Mouse (Mus musculus) heart, adult 2 months (tissue): ENCODE measurements around the gene Cd247. TPM values are rescaled to one million over a fixed set of nuclear protein-coding genes. Genes with fewer than 3 reads are reported as not detected.

Source experiments
- DNase-seq, 2 experiments: peaks; one replicate each; pipeline ENCODE4 v3.0.0; 2021
- H3K27ac ChIP-seq: fragments of 200-600 bp; 2 replicates; pipeline ENCODE4 v1.8.1; 2022
- H3K27me3 ChIP-seq: fragments of 200-500 bp; 2 replicates; pipeline ENCODE4 v1.6.1; 2012; ENCODE audit warnings: mild to moderate bottlenecking, low read length, inconsistent platforms, mixed read lengths; ENCODE audit not compliant: control insufficient read depth, insufficient read depth
- H3K36me3 ChIP-seq: fragments of 200-500 bp; 2 replicates; pipeline ENCODE4 v1.6.1; 2012; ENCODE audit warnings: low read length, inconsistent platforms; ENCODE audit not compliant: control insufficient read depth, insufficient read depth
- H3K4me1 ChIP-seq: fragments of 200-500 bp; 2 replicates; pipeline ENCODE4 v1.6.1; 2011; ENCODE audit warnings: low read length; ENCODE audit not compliant: control insufficient read depth, insufficient read depth
- H3K4me3 ChIP-seq: fragments of 200-600 bp; 2 replicates; pipeline ENCODE4 v1.8.1; 2022
- H3K79me2 ChIP-seq: fragments of 200-500 bp; replicated peaks from 2 replicates; pipeline ENCODE4 v1.6.1; 2012; ENCODE audit warnings: mild to moderate bottlenecking, inconsistent platforms, low read length, moderate library complexity, mixed read lengths; ENCODE audit not compliant: control insufficient read depth, insufficient read depth
- H3K9ac ChIP-seq: fragments of 200-500 bp; 2 replicates; pipeline ENCODE4 v1.6.1; 2012; ENCODE audit warnings: low read depth, mild to moderate bottlenecking, control low read depth, inconsistent platforms, low read length, mixed read lengths
- CTCF ChIP-seq: fragments of 200-600 bp; IDR thresholded peaks from 2 replicates; pipeline ENCODE4 v1.8.1; 2022; ENCODE audit warnings: antibody characterized with exemption, mild to moderate bottlenecking, moderate library complexity
- EP300 ChIP-seq: fragments of 200-500 bp; IDR thresholded peaks from 2 replicates; pipeline ENCODE4 v1.6.1; 2011; ENCODE audit warnings: low read depth, low read length, control low read depth; ENCODE audit not compliant: insufficient read depth
- POLR2A ChIP-seq: fragments of 200-500 bp; IDR thresholded peaks from 2 replicates; pipeline ENCODE4 v1.6.1; 2011; ENCODE audit warnings: mild to moderate bottlenecking, low read depth, low read length, control low read depth; ENCODE audit not compliant: insufficient read depth
- WGBS: fragments of 180-500 bp; shearing (Covaris S2); methylation state at CpG from one replicate; pipeline ENCODE4 v1.1.7; 2018; 5-methylcytosine and 5-hydroxymethylcytosine counted together
- intact Hi-C: fragments of 180-260 bp; cut with DNase I; formaldehyde crosslinking; loops from one replicate; pipeline ENCODE4 v1.15.1; 2025
- polyA plus RNA-seq: library from polyadenylated mRNA; depleted of rRNA; stranded (reverse); fragments of >200 nt; gene quantifications from 2 replicates; pipeline ENCODE4 v1.2.3, GENCODE M21; 2012
- total RNA-seq, 2 experiments: library from RNA; stranded (reverse); gene quantifications; 2 replicates each; pipeline ENCODE4 v1.2.3; 2021

Cd247 gene
- total and polyA plus RNA-seq, 3 experiments = 0.52 to 2.4 (median 0.76) TPM

- Histone ChIP-seq H3K9ac (peak overlapping the region; percentile 4; the same call in 1 of the 2 replicates), H3K36me3 (no peaks in the 10 kb centered on the region)
These were observed 59.9 kb downstream of the Cd247 start for GRCm38 (mm10) chr1:165848417-165848816.

GRCm38 (mm10) chr1:165848881-165849280, 60.4 kb downstream of the Cd247 start:
- TF ChIP-seq POLR2A = peak; percentile 34; the same call in 1 of the 2 replicates
- no peak for TF ChIP-seq EP300
- no peak for TF ChIP-seq CTCF
- no peaks in the 10 kb centered on the region for H3K27me3 ChIP-seq
- peaks cover 11% of the 10 kb centered on the region for H3K4me1 ChIP-seq
- DNase-seq = peak; percentile 21 to 38
- 41% methylated on average over 4 of the region's 4 CpGs for WGBS
- H3K9ac ChIP-seq = no peak overlapping the region
- no peaks in the 10 kb centered on the region for H3K36me3 ChIP-seq
- peak overlapping the region; percentile 65 for H3K27ac ChIP-seq
- intact Hi-C loops = loop anchor here (10.0 kb wide), 1 partner anchor 184 kb away; no protein-coding TSS in a partner anchor
- H3K4me3 ChIP-seq = no peak overlapping the region
- no peaks in the 10 kb centered on the region for H3K79me2 ChIP-seq

More at GRCm38 (mm10) chr1:165848417-165848816, 59.9 kb downstream of the Cd247 start:
- intact Hi-C loops = loop anchor here (10.0 kb wide), 1 partner anchor 184 kb away; no protein-coding TSS in a partner anchor
- 90% methylated on average over 8 of the region's 8 CpGs for WGBS
- Histone ChIP-seq H3K27me3 (no peaks in the 10 kb centered on the region), H3K27ac (peak overlapping the region; percentile 65; the same call in 1 of the 2 replicates), H3K4me3 (no peak overlapping the region), H3K79me2 (no peaks in the 10 kb centered on the region), H3K4me1 (peaks cover 11% of the 10 kb centered on the region)
- no peak for TF ChIP-seq CTCF
- no peak for TF ChIP-seq POLR2A
- TF ChIP-seq EP300 = no peak
- DNase-seq = peak in 1 of 2 experiments; percentile 10

- Histone ChIP-seq H3K4me3 (no peak overlapping the region), H3K27me3 (no peaks in the 10 kb centered on the region), H3K27ac (peak overlapping the region; percentile 65), H3K36me3 (no peaks in the 10 kb centered on the region), H3K9ac (peak overlapping the region; percentile 31; the same call in 1 of the 2 replicates), H3K4me1 (peaks cover 11% of the 10 kb centered on the region), H3K79me2 (no peaks in the 10 kb centered on the region)
- TF ChIP-seq CTCF = no peak
- 0 out of 2 replicates have a peak, but pooled peaks have one; percentile 22 for TF ChIP-seq EP300
- DNase-seq = peak in 1 of 2 experiments; percentile 23
- intact Hi-C loops = loop anchor here (5.0 to 10.0 kb wide), 2 partner anchors 32 to 185 kb away; no protein-coding TSS in a partner anchor
- WGBS = 54% methylated on average over 17 of the region's 17 CpGs
These were observed 61.3 kb downstream of the Cd247 start for GRCm38 (mm10) chr1:165849458-165850445.

- no peaks in the 10 kb centered on the region for H3K36me3 ChIP-seq
- no peaks in the 10 kb centered on the region for H3K27me3 ChIP-seq
- no peak overlapping the region for H3K27ac ChIP-seq
- TF ChIP-seq POLR2A = no peak
- TF ChIP-seq EP300 = no peak
- no peak for TF ChIP-seq CTCF
- intact Hi-C loops = loop anchor here (5.0 kb wide), 1 partner anchor 35 kb away; no protein-coding TSS in a partner anchor
- no peaks in the 10 kb centered on the region for H3K79me2 ChIP-seq
- H3K9ac ChIP-seq = no peak overlapping the region
- peaks cover 11% of the 10 kb centered on the region for H3K4me1 ChIP-seq
- 72% methylated on average over 5 of the region's 5 CpGs for WGBS
- no peak overlapping the region for H3K4me3 ChIP-seq
- peak in 1 of 2 experiments; percentile 5 for DNase-seq
These were observed 63.6 kb downstream of the Cd247 start for GRCm38 (mm10) chr1:165852131-165852530.

- 75% methylated on average over 4 of the region's 4 CpGs for WGBS
- no peaks in the 10 kb centered on the region for H3K79me2 ChIP-seq
- DNase-seq = no peak
These were observed 64.7 kb downstream of the Cd247 start for GRCm38 (mm10) chr1:165853131-165853721.

More at GRCm38 (mm10) chr1:165853131-165853721, 64.7 kb downstream of the Cd247 start:
- no peaks in the 10 kb centered on the region for H3K36me3 ChIP-seq
- intact Hi-C loops = loop anchor here (1.0 to 5.0 kb wide), 3 partner anchors 36 to 301 kb away; no protein-coding TSS in a partner anchor
- TF ChIP-seq POLR2A (no peak), EP300 (no peak), CTCF (no peak)
- no peak overlapping the region for H3K27ac ChIP-seq
- H3K27me3 ChIP-seq = no peaks in the 10 kb centered on the region
- H3K9ac ChIP-seq = no peak overlapping the region
- no peak overlapping the region for H3K4me3 ChIP-seq
- peaks cover 11% of the 10 kb centered on the region for H3K4me1 ChIP-seq
